Mouse (Mus musculus): ENCODE results near the gene Gm20388.

Gene Gm20388

GRCm38 (mm10) chr8:123199864-123200263 is 3289.2 kb downstream of the Gm20388 start:
- DNase-seq: no peak

- peak; percentile 88 to 91 for DNase-seq
These were observed 3291.6 kb downstream of the Gm20388 start for GRCm38 (mm10) chr8:123202288-123202687.

GRCm38 (mm10) chr8:123203571-123203970 is 3292.9 kb downstream of the Gm20388 start:
- no peak for DNase-seq

DNA sequence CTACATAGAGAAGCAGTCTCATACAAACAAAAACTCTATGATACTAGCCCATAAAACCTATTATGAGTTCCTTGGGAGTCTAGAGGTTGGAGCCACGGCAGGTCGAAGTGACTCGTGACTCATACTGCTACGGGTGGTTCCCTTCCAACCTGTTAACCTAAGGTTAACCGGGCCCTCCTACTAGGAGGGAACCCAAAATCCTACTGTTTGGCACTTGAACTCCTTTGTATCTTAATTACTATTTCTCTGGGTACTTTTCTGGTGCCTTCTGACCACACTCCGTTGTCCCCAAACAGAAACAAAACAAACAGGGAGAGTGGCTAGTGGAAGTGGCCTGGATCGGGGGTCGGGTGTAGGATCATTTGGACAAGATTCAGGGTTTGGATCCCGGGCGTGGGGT is 3301.2 kb downstream of the Gm20388 start:
- no peak for DNase-seq

DNA sequence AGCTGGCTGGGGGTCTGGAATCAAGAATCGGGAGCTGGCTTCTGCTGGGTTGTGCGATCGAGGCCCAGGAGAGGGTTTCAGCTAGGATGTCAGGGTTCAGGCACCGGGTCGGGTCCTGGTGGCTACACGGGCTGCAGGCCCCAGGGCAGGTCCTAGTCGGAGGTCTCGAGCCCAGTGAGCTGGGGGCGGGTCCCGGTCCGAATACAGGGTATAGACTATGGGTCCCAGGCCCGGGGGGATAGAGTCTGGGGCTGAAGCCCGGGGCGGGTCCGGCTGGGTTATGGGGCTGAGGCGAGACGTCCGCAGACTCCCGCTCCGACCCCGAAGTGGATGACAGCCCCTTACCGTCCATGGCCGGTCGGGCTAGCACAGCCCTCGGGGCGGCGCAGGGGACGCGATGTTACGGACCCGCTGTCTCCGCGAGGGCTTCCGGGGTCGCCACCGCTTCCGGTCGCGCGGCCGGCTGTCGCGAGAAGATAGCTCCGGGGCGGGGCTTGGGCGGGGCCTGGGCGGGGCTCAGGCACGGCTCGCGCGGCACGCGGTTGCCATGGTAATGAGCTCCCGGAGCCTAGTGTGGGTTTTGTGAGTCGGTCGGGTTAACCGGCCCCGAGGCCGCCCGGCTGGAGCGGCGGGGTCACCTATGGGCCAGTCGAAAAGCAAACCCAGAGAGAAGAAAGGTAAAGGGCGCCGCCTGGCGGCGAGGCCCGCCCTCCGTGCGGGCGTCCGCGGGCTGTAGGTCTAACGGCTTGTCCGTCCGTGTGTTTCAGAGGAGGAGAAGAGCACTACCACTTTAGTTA is 3301.9 kb downstream of the Gm20388 start, which contains the start of the genes Chmp1a and Spata33:
TSS of gene Chmp1a (minus strand) at position 443 of the 797 bp plus-strand sequence.
TSS of gene Spata33 (plus strand) at position 512 of the 797 bp plus-strand sequence.
- peak; percentile 93 for DNase-seq

DNA sequence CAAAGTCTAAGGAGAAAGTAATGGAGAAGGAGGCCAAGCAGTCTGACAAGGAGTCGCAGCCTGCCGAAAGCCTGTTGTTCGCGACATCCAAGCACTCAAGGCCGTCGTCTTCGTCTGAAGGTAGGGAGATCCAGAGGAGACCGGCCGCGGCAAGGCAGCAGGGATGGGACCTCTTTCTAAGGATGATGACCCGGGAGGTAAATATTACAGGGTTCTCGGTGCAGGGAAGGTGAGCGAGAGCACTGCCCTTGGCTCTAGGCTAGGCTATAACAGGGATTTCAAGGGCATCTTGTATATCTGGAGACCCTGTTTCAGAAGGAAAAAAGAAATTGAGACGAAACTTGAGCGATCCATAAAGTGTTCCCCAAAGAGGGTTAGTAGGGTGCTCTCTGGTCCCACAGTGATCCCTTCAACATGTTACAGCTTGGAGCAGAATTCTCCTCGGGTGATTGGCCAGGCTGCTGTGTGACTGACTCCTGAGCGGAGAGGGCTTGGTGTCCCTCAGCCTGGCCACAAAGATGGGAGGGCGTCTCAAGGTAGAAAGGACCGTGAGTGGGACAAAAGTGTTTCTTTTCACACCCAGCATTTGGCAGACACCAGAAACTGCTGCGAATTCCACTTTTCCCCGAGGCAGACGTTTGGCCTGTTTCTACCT is 3302.6 kb downstream of the Gm20388 start:
- DNase-seq: no peak

DNA sequence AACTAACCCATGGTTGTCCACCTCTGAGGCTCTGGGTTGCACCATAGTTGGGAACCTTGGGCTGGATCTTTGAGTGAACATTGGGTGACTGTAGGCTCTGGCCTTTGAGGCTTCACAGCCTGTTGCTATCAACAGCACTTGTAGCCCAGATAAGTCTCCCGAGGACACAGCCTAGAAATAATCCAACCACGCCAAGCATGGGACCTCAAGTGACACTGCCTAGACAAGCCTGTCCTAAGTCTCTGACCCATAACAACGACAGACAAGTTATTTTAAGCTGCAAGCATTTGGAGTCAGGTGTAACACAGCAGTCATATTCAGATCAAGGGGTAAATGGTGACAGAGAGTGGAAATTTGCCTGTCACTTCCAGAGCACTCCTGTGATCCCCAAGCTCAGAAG is 3304.8 kb downstream of the Gm20388 start:
- DNase-seq: no peak

DNA sequence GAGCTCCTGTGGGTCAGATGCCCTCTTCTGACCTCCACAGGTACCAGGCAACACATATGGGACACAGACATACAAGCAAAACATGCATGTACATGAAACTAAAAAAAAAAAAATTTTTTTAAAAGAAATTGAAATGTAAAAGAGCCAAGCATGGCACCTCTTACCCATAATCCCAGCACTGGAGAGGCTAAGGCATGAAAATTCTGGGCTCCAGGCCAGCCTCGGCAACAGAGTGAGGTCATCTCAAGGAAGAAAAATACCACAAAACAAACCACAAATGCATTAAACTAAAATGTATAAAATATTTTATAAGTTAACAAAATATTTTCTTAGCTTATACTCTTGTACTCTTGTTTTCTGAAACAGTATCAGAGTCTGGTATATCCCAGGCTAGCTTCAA is 3310.3 kb downstream of the Gm20388 start:
- DNase-seq: no peak

DNA sequence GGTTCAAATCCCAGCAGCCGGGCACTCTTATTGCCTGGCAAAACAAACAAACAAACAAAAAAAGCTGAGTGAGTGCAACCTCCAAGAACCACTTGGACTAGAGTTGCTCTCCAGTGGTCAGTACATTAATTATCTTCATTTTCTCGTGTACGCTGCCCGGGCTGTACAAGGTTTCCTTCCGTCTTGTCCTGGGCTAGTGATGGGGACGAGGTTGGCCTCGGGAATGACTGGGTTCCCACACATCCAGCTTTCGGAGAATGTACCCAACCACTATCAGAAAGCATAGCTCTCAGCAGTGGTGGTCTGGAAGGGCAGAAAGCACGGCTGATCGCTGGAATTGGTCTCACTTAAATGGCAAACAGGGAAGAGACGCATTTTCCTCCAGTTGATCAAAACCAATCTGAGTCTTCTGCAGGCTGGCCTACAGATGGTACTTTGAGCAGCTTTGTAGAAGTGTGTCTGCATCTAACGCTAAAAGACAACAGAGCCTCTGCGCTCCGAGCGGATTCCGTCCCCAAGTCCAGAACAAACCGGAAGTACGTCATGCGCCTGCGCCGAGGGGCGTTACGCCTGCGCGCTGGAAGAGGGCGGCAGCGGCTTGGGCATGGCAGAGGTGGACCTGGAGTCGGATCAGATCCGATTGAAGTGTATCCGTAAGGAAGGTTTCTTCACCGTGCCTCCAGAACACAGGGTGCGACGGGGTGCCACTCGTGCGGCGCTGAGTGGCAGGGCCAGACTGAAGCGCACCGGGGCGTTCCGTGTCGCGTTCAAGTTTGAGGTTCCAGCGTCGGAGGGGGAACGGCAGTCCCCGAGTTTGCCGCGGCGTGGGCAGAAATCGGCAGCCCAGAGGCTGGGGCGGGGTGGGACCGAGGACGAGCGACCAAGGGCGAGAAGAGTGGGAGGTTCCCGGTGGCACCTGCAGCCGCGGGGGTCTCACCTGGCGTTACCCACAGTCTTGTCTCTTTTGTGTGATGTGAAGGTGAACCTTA is 3313.9 kb downstream of the Gm20388 start, which contains the start of gene Cdk10:
TSS of gene Cdk10 (plus strand) at position 565 of the 989 bp plus-strand sequence.
- DNase-seq: peak; percentile 93 to 95

DNA sequence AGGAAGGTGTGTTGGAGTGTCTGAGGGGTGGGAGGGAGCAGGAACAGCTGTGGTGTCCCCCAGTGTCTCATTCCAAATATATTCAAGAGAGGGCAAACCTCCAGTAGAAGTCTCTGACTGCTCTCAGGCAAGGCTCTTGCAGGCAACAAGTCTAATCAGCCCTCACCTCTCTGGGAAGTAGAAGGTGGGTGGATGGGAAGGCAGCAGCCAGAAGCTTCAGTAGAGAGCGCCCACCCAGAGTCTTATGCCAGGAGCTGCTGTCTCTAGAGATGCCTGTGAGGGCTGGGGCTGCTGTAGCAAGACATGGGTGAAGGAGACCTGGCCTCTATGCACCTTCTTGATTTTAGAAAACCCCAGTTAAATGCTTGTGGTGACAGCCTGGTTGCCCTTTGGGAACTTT is 3317.8 kb downstream of the Gm20388 start:
- no peak for DNase-seq

GRCm38 (mm10) chr8:123230326-123230725 is 3319.7 kb downstream of the Gm20388 start:
- DNase-seq: peak in 1 of 2 experiments; percentile 53

DNA sequence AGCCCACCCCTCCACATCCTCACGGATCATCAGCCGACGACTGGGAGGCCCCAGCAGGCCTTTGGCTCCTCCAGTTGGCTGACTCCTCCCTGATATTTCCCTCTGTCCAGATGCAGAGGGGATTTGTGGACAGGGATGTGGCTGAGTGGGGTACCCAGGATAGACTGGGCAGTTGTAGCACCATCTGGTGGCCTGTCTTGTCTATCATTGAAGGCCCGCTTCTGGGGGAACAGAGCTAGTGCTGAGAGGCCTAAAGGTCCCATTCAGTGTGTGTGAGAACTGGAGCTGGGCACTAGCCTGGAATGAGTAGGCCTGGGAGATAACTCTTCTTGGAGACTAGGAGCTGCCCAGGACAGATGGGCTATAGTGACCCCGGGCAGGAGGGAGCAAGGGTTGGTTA is 3321.1 kb downstream of the Gm20388 start:
- DNase-seq: peak; percentile 31 to 44

DNA sequence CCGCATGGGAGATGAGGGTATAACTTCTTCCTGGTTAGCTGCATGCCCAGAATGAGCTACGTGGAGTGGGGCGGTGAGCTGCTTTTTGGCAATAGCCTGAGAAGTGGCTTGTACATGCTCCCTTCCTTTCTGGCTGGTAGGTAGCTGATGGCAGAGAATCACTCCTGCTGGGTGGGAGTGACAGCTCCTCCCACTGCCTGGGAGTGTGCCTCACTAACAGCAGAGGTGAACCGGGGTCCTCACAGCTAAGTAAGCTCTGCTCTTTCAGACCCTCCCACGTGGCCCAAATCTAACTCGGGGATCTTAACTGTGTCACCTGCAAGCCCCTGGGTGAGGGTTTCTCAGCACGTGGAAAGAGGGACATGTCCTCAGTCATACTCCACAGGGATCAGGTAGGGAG is 3321.9 kb downstream of the Gm20388 start:
- no peak for DNase-seq

GRCm38 (mm10) chr8:123233300-123233699 is 3322.7 kb downstream of the Gm20388 start:
- peak in 1 of 2 experiments; percentile 49 for DNase-seq

DNA sequence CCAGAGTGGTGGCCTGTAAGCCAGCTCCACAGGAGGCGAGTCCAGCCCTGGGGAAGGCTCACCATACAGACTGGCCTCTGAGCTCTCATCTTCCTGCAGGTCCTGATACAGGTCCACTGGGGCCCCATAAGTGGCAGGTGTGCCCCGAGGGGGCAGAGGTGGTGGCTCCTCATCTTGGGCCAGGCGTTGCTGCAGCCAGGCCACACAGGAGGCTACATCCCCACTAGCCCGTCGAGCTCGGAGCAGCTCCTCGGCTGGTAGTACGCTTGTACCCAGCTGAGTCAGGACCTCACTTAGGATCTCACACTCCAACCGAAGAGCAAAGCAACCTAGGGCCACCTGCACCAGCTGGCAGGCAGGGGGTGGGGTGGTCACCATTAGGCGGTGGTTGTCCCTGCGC is 3323.1 kb downstream of the Gm20388 start:
- no peak for DNase-seq

- peak; percentile 58 to 69 for DNase-seq
These were observed 3324.4 kb downstream of the Gm20388 start for GRCm38 (mm10) chr8:123234918-123235519.

GRCm38 (mm10) chr8:123235520-123236497 is 3325.2 kb downstream of the Gm20388 start, which contains the start of gene Spata2l:
Spata2l (minus strand) TSS chr8:123236233.
- peak; percentile 84 to 87 for DNase-seq

GRCm38 (mm10) chr8:123239398-123239797 is 3328.8 kb downstream of the Gm20388 start:
- DNase-seq: no peak

GRCm38 (mm10) chr8:123242107-123242923 is 3331.7 kb downstream of the Gm20388 start:
- DNase-seq: no peak

- no peak for DNase-seq
These were observed 3332.4 kb downstream of the Gm20388 start for GRCm38 (mm10) chr8:123243053-123243452.
